Mouse (Mus musculus) liver, embryonic 12.5 days (tissue): ENCODE results near the gene Slc1a2. TPM values are rescaled to one million over a fixed set of nuclear protein-coding genes. Genes with fewer than 3 reads are reported as not detected.
A peak's percentile ranks its signal among the peaks of the same experiment; 100 is the strongest.

Experiments used
- ATAC-seq: fragments of 200-750 bp; cut with Nextera tagmentation; 2 replicates; pipeline ENCODE4 v1.8.0; 2017; ENCODE audit warnings: moderate number of reproducible peaks, mild to moderate bottlenecking, moderate library complexity
- H3K27ac ChIP-seq: fragments of 300-500 bp; sonication (generic); 2 replicates; pipeline ENCODE4 v1.5.1; 2016; ENCODE audit warnings: mild to moderate bottlenecking
- H3K27me3 ChIP-seq: fragments of 300-500 bp; sonication (generic); replicated peaks from 2 replicates; pipeline ENCODE4 v1.6.1; 2016; ENCODE audit warnings: mild to moderate bottlenecking, moderate library complexity
- H3K36me3 ChIP-seq: fragments of 300-500 bp; sonication (generic); 2 replicates; pipeline ENCODE4 v1.6.1; 2016; ENCODE audit warnings: mild to moderate bottlenecking, moderate library complexity
- H3K4me1 ChIP-seq: fragments of 300-500 bp; sonication (generic); 2 replicates; pipeline ENCODE4 v1.6.1; 2016
- H3K4me2 ChIP-seq: fragments of 300-500 bp; sonication (generic); 2 replicates; pipeline ENCODE4 v1.6.1; 2016; ENCODE audit warnings: mild to moderate bottlenecking, moderate library complexity
- H3K4me3 ChIP-seq: fragments of 300-500 bp; sonication (generic); 2 replicates; pipeline ENCODE4 v1.5.1; 2016; ENCODE audit warnings: mild to moderate bottlenecking, moderate library complexity
- H3K9ac ChIP-seq: fragments of 300-500 bp; sonication (generic); 2 replicates; pipeline ENCODE4 v1.6.1; 2016; ENCODE audit warnings: mild to moderate bottlenecking, moderate library complexity
- H3K9me3 ChIP-seq: fragments of 300-500 bp; sonication (generic); replicated peaks from 2 replicates; pipeline ENCODE4 v1.6.1; 2016; ENCODE audit warnings: mild to moderate bottlenecking, moderate library complexity
- WGBS: fragments of 180-500 bp; shearing (Covaris S2); methylation state at CpG from one replicate; pipeline ENCODE4 v1.1.7; 2016; ENCODE audit not compliant: insufficient replicate concordance; 5-methylcytosine and 5-hydroxymethylcytosine counted together
- polyA plus RNA-seq: library from polyadenylated mRNA; unstranded; fragments of >200 nt; fragmentation: Nextera tagmentation; extraction: Ambion mirVana; gene quantifications from 2 replicates; pipeline ENCODE4 v1.2.1, GENCODE M21; 2016

Slc1a2 gene
- polyA plus RNA-seq, 1 experiment from 2014 or later, result 0.44 TPM

DNA sequence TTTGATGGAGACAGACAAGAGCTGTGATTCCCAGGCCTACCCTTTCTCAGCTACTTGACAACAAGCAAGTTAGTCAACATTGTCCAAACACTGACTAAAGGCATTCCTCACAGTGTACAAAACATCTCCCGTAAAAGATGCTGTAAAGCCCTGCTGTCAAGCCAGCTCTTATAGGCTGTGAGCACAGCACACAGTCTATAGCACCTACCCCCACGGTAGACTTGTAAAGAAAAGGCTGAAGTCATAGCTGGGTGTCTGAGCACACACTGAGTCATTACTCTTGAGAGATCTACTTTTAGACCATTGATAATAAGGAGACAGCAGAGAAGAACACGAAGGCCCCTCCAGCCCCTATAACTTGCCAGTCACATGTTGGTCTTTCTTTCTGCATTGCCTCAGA lies 66.6 kb downstream of the Slc1a2 start:
- no peaks in the 10 kb centered on the region for H3K36me3 ChIP-seq
- H3K27me3 ChIP-seq, result no peaks in the 10 kb centered on the region
- H3K4me1 ChIP-seq, result no peaks in the 10 kb centered on the region
- H3K9ac ChIP-seq, result no peak overlapping the region
- 64% methylated on average over 3 of the region's 3 CpGs for WGBS
- no peak overlapping the region for H3K27ac ChIP-seq
- H3K9me3 ChIP-seq, result no peaks in the 10 kb centered on the region
- no peak overlapping the region for H3K4me2 ChIP-seq
- no peak for ATAC-seq
- no peak overlapping the region for H3K4me3 ChIP-seq

DNA sequence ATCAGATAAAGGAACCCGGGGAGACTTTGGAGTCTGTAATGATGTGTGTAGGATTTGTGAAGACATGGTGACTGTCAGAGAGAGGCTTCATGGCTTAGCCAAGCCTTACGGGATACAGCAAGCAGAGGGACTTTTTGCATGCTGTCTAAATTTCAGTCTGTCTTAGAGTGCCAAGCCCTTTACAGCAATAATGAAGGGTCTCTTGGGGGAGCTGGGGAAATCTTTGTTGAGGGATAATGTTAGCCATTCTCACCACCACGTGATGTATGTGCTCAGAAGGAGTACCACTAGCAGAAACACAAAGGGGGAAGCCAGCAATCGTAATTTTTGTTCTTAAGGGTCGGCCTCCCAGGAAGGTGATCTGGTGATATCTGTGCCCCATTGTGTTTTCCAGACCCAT lies 71.9 kb downstream of the Slc1a2 start:
- no peak overlapping the region for H3K4me3 ChIP-seq

DNA sequence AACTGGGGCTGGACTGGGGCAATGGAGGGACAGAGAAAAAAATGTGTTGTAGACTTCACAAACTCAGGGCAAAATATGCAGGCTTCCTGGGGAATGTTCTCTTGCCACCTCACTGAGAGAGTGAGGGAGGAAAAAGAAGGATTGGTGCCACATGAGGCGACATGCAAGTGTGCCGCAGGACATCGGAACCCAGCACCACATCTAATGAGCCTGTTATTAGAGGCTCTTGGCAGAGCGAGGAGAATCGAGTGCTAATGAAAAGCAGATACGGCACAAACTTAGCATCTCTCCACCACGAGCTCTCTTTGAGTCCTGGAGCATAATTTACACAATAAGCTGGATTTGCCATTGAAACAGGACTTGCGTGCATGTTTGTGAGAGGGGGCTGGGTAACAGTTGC lies 72.3 kb downstream of the Slc1a2 start:
- no peak overlapping the region for H3K9ac ChIP-seq
- H3K4me1 ChIP-seq, result peaks cover 17% of the 10 kb centered on the region
- no peak for ATAC-seq
- no peaks in the 10 kb centered on the region for H3K9me3 ChIP-seq
- H3K27me3 ChIP-seq, result no peaks in the 10 kb centered on the region
- H3K36me3 ChIP-seq, result no peaks in the 10 kb centered on the region
- no peak overlapping the region for H3K27ac ChIP-seq
- H3K4me2 ChIP-seq, result no peak overlapping the region
- WGBS, result 75% methylated on average over 8 of the region's 8 CpGs
- no peak overlapping the region for H3K4me3 ChIP-seq

More for the DNA sequence above, 71.9 kb downstream of the Slc1a2 start:
- H3K9me3 ChIP-seq, result no peaks in the 10 kb centered on the region
- WGBS, result 63% methylated on average over 5 of the region's 5 CpGs
- no peaks in the 10 kb centered on the region for H3K36me3 ChIP-seq
- no peak for ATAC-seq
- H3K9ac ChIP-seq, result no peak overlapping the region
- H3K4me2 ChIP-seq, result no peak overlapping the region
- H3K4me1 ChIP-seq, result peaks cover 17% of the 10 kb centered on the region
- no peaks in the 10 kb centered on the region for H3K27me3 ChIP-seq
- no peak overlapping the region for H3K27ac ChIP-seq

DNA sequence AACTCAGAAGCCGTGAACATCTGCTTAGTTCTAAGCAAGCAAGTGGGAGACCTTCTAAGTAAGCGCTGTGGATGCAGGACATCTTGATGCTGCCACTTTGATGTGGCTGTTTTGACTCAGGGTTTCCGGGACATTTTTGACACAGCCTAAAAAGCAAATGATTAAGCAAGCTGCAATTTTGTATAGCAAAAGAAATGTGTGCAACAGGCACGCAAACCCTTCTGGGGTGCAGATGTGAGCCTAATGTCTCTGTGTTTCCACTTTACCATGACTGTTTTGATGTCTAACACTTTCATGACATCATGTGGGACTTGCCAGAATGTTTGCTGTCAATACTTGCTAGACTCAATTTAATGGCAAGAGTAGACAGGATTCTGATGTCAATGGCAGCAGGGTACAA lies 74.7 kb downstream of the Slc1a2 start:
- WGBS, result 77% methylated on average over 4 of the region's 4 CpGs
- ATAC-seq, result no peak

DNA sequence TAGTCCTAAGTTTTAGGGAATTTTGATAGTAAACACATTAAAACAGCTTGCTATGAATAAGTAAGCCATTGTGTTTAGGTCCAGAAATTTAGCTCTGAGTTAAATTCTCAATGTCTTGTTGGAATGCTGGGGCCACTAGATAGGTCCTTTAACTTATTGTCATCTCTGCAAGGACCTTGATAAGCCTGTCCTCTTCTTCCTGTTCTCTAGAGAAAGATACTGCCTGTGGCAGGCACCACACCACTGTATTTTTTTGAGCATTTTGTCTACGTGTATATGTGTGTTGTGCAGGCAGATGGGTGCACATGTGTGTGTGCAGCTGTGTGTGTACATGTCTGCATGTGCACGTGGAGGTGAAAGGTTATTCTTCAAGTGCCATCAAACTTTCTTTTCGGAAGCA lies 75.6 kb downstream of the Slc1a2 start:
- no peak overlapping the region for H3K27ac ChIP-seq
- WGBS, result 49% methylated on average over 3 of the region's 3 CpGs
- H3K27me3 ChIP-seq, result no peaks in the 10 kb centered on the region
- H3K4me1 ChIP-seq, result peaks cover 17% of the 10 kb centered on the region
- H3K9me3 ChIP-seq, result no peaks in the 10 kb centered on the region
- no peak overlapping the region for H3K4me3 ChIP-seq
- H3K9ac ChIP-seq, result no peak overlapping the region
- no peaks in the 10 kb centered on the region for H3K36me3 ChIP-seq
- no peak overlapping the region for H3K4me2 ChIP-seq
- peak; percentile 71 for ATAC-seq

More for the DNA sequence above, 74.7 kb downstream of the Slc1a2 start:
- Histone ChIP-seq H3K9me3 (no peaks in the 10 kb centered on the region), H3K36me3 (no peaks in the 10 kb centered on the region), H3K9ac (no peak overlapping the region), H3K4me1 (peaks cover 17% of the 10 kb centered on the region), H3K27me3 (no peaks in the 10 kb centered on the region), H3K4me3 (no peak overlapping the region), H3K27ac (no peak overlapping the region), H3K4me2 (no peak overlapping the region)

DNA sequence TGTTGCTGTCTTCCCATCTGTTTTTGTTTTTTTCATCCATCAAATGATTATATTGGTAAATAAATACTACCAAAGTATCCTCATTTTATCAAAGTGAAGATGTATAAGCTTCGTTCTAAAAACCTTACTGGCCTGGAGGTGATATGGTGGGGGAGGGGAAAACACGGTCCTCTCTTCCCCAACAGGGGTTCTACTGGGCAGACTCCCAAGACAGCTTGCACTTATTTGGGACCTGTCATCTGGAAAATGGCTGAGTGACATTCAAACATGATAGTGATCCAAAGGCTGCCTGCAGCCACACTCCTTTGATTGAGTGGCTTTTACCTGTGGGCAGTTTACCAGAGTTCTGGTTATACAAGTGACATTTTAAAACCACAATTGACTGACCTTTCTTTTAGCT lies 76.6 kb downstream of the Slc1a2 start:
- 53% methylated on average over 2 of the region's 2 CpGs for WGBS
- Histone ChIP-seq H3K27me3 (no peaks in the 10 kb centered on the region), H3K27ac (no peak overlapping the region)

DNA sequence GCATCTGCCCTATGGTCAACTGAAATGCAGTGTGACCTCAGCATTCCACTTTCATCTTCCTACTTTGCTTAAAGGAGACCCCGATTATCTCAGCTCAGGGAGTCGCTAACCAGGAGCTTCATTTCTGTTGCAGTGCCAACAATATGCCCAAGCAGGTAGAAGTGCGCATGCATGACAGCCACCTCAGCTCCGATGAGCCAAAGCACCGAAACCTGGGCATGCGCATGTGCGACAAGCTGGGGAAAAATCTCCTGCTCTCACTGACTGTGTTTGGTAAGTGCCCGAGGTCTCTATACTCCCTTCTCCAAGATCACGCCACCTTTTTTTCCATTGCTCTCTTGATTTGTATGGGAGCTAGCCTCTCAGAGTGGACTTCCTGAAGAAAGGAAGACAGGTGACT lies 77.4 kb downstream of the Slc1a2 start:
- ATAC-seq, result no peak
- no peak overlapping the region for H3K4me3 ChIP-seq
- H3K36me3 ChIP-seq, result no peaks in the 10 kb centered on the region
- H3K9me3 ChIP-seq, result no peaks in the 10 kb centered on the region
- 86% methylated on average over 9 of the region's 9 CpGs for WGBS
- H3K4me2 ChIP-seq, result no peak overlapping the region
- no peaks in the 10 kb centered on the region for H3K27me3 ChIP-seq
- H3K27ac ChIP-seq, result no peak overlapping the region
- no peak overlapping the region for H3K9ac ChIP-seq
- H3K4me1 ChIP-seq, result peaks cover 17% of the 10 kb centered on the region

More for the DNA sequence above, 76.6 kb downstream of the Slc1a2 start:
- H3K4me1 ChIP-seq, result peaks cover 17% of the 10 kb centered on the region
- no peaks in the 10 kb centered on the region for H3K9me3 ChIP-seq
- no peak overlapping the region for H3K4me3 ChIP-seq
- H3K36me3 ChIP-seq, result no peaks in the 10 kb centered on the region
- ATAC-seq, result no peak
- no peak overlapping the region for H3K9ac ChIP-seq
- H3K4me2 ChIP-seq, result no peak overlapping the region

DNA sequence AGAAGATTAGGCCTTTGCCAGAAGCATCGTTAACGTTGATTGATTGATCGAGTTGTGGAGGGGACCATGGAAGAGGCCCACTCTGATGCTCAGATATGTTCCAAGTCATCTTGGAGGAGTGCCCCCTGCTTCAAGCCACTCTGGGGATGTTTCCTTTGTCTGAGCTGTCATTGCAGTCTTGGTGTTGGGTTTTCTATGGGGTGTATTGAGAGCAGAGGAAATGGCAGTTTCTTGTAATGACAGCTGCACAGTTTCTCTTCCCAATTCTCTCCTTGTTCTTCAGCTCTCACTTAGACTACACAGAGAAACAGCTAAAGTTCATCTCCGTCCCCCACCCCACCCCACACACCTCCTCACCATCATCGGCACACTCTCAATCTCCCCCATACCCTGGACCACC lies 78.0 kb downstream of the Slc1a2 start:
- H3K36me3 ChIP-seq, result no peaks in the 10 kb centered on the region
- no peak overlapping the region for H3K27ac ChIP-seq
- H3K4me1 ChIP-seq, result peaks cover 17% of the 10 kb centered on the region
- no peak overlapping the region for H3K4me3 ChIP-seq
- no peak overlapping the region for H3K4me2 ChIP-seq
- WGBS, result 65% methylated on average over 5 of the region's 5 CpGs
- no peaks in the 10 kb centered on the region for H3K9me3 ChIP-seq
- ATAC-seq, result no peak
- H3K9ac ChIP-seq, result no peak overlapping the region
- H3K27me3 ChIP-seq, result no peaks in the 10 kb centered on the region

DNA sequence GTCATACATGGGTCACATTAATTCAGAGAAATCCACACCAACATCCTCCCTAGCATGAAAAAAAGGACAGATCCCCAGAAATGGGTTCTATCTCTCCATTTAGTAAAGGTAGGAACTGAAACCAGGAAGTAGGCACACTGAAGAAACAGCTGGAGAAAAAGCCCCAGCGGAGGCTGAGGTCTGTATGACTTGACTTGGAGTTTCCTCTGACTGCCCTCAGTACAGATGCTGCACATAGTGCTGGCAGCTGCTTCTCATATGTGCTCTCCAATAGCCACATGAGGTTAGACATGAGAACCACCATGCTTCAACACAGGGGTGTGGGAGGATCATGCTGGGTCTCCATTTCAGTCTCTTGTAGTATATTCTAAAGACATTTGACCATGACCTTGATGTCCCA lies 80.4 kb downstream of the Slc1a2 start:
- ATAC-seq, result no peak
- no peak overlapping the region for H3K27ac ChIP-seq
- no peaks in the 10 kb centered on the region for H3K27me3 ChIP-seq
- peaks cover 21% of the 10 kb centered on the region for H3K4me1 ChIP-seq
- no peak overlapping the region for H3K4me2 ChIP-seq
- H3K4me3 ChIP-seq, result no peak overlapping the region
- H3K9me3 ChIP-seq, result no peaks in the 10 kb centered on the region
- WGBS, result 63% methylated on average over 1 of the region's 1 CpGs
- no peaks in the 10 kb centered on the region for H3K36me3 ChIP-seq
- no peak overlapping the region for H3K9ac ChIP-seq

DNA sequence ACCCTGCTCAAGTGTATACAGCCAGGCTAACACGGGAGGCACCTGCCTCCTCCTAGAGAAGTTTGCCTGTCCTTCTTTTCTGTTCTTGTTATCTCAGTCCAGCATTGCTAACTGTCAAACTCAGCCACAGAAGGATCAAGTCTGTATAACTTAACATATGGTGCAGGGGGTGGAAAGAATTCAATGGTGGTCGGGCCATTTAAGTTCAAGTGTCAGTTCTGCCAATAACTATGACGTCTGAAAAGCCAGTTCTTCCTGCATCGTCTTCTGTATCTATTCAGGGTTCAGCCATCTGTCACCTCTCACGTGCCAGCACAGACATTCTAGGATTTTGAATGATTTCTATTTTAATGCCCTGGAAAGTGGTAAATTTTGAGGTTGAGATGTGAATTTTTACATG lies 84.2 kb downstream of the Slc1a2 start:
- Histone ChIP-seq H3K9me3 (no peaks in the 10 kb centered on the region), H3K4me2 (no peak overlapping the region), H3K4me3 (no peak overlapping the region), H3K36me3 (no peaks in the 10 kb centered on the region), H3K9ac (no peak overlapping the region), H3K27ac (no peak overlapping the region), H3K4me1 (peaks cover 31% of the 10 kb centered on the region), H3K27me3 (no peaks in the 10 kb centered on the region; the same call in 1 of the 2 replicates)
- ATAC-seq, result no peak
- 36% methylated on average over 5 of the region's 5 CpGs for WGBS

DNA sequence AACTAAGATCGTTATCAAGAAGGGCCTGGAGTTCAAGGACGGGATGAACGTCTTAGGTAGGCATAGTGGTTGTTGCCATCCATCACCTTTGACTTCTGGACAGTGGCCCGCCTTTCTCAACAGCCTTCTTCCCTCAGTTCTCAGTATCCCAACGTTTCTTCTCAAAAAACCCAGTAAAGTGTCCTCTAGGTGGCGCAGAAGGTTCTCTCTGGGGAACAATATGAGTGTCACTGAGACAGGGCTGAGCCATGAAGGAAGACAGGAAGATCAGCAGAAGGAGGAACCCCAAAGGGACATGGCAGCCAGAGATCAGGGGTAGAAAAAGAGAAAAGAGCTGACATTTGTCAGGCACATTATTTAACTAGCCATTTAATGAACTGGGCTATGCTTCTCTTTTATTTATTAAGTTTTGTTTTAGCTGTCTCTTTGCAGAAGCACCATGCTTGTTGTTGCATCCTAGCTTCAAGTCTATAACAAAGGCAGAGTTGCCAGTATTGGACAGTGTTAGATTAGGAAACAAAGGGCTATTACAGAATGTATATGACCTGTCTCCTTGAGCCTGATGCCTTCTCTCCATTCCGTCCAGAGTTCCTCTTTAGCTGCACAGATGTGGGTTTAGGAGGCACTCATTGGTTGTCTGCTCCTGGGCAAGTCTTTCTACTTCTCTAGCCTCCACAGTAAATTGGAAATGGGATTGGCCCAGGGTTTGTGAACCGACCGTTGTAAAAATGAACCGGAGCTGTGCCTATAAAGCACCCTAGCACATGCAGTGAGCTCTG lies 85.6 kb downstream of the Slc1a2 start:
- no peak overlapping the region for H3K4me2 ChIP-seq
- H3K36me3 ChIP-seq, result no peaks in the 10 kb centered on the region
- no peak overlapping the region for H3K27ac ChIP-seq
- WGBS, result 41% methylated on average over 10 of the region's 10 CpGs
- no peaks in the 10 kb centered on the region; the same call in 1 of the 2 replicates for H3K27me3 ChIP-seq
- H3K9me3 ChIP-seq, result no peaks in the 10 kb centered on the region
- no peak overlapping the region for H3K4me3 ChIP-seq
- peak; percentile 33; the same call in 1 of the 2 replicates for ATAC-seq
- H3K4me1 ChIP-seq, result peaks cover 31% of the 10 kb centered on the region
- H3K9ac ChIP-seq, result no peak overlapping the region

DNA sequence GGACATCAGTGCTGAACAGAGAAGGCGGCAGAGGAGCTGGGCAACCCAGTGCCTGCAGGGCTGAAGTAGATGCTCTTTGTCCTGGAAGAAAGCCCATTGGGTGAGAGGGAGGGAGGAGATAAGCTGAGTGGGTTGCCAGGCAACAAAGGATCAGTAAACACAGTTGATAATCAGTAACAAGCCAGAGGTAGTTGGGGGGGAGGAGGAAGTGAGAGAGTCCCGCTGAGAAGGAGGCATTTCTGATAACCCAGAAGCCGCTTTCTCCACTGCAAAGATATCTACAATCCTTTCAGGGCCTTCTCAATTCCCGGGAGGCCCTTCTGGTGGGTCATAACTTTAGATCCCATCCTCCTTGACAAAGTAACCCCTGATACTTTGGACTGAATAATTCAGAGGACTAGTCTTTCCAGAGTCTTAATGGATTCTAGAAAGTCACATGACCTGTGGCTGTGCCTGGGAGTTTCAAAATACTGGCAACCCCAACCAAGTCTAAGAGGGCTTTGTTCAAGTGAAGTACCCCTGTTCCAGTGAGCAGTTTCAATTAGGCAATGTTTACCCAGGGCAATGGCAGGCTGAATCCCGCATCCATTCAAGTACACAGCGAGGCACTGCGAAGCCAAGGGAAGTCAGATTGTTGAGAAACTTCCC lies 86.9 kb downstream of the Slc1a2 start:
- WGBS, result 11% methylated on average over 7 of the region's 7 CpGs
- no peaks in the 10 kb centered on the region; the same call in 1 of the 2 replicates for H3K27me3 ChIP-seq
- peaks cover 31% of the 10 kb centered on the region for H3K4me1 ChIP-seq
- no peak overlapping the region for H3K4me3 ChIP-seq
- H3K9me3 ChIP-seq, result no peaks in the 10 kb centered on the region
- no peak overlapping the region for H3K9ac ChIP-seq
- H3K27ac ChIP-seq, result peak overlapping the region; percentile 5; the same call in 1 of the 2 replicates
- peak overlapping the region; percentile 36 for H3K4me2 ChIP-seq
- peak; percentile 91 for ATAC-seq
- H3K36me3 ChIP-seq, result no peaks in the 10 kb centered on the region
